Mouse (Mus musculus) cerebellum, adult 2 months (tissue): ENCODE measurements around the gene Pck1. TPM values are rescaled to one million over a fixed set of nuclear protein-coding genes. Genes with fewer than 3 reads are reported as not detected.

Source experiments
- DNase-seq, 2 experiments: peaks; one replicate each; pipeline ENCODE4 v3.0.0; 2021
- H3K27ac ChIP-seq: fragments of 200-500 bp; 2 replicates; pipeline ENCODE4 v1.5.1; 2012; ENCODE audit warnings: low read length, control low read depth, inconsistent platforms; ENCODE audit not compliant: insufficient read depth
- H3K27me3 ChIP-seq: fragments of 200-500 bp; 2 replicates; pipeline ENCODE4 v1.6.1; 2012; ENCODE audit warnings: inconsistent platforms, mild to moderate bottlenecking, low read length, moderate library complexity; ENCODE audit not compliant: control insufficient read depth, insufficient read depth
- H3K4me1 ChIP-seq: fragments of 200-500 bp; 2 replicates; pipeline ENCODE4 v1.6.1; 2011; ENCODE audit warnings: low read length; ENCODE audit not compliant: control insufficient read depth, insufficient read depth
- H3K4me3 ChIP-seq: fragments of 200-500 bp; replicated peaks from 2 replicates; pipeline ENCODE3; 2011; ENCODE audit warnings: mild to moderate bottlenecking, low read depth, low read length, control low read depth; ENCODE audit not compliant: insufficient read depth
- CTCF ChIP-seq: fragments of 200-500 bp; IDR thresholded peaks from 2 replicates; pipeline ENCODE4 v1.5.1; 2011; ENCODE audit warnings: low read depth, mild to moderate bottlenecking, control low read depth, low read length, moderate library complexity, borderline replicate concordance; ENCODE audit not compliant: insufficient read depth
- POLR2A ChIP-seq: fragments of 200-500 bp; IDR thresholded peaks from 2 replicates; pipeline ENCODE4 v1.6.1; 2011; ENCODE audit warnings: low read length, control low read depth, borderline replicate concordance; ENCODE audit not compliant: insufficient read depth
- WGBS: fragments of 180-500 bp; shearing (Covaris S2); methylation state at CpG from one replicate; pipeline ENCODE4 v1.1.7; 2018; 5-methylcytosine and 5-hydroxymethylcytosine counted together
- polyA plus RNA-seq: library from polyadenylated mRNA; depleted of rRNA; stranded (reverse); fragments of >200 nt; gene quantifications from 2 replicates; pipeline ENCODE4 v1.2.3, GENCODE M21; 2012

Gene Pck1
- polyA plus RNA-seq, 1 experiment = not detected

DNA sequence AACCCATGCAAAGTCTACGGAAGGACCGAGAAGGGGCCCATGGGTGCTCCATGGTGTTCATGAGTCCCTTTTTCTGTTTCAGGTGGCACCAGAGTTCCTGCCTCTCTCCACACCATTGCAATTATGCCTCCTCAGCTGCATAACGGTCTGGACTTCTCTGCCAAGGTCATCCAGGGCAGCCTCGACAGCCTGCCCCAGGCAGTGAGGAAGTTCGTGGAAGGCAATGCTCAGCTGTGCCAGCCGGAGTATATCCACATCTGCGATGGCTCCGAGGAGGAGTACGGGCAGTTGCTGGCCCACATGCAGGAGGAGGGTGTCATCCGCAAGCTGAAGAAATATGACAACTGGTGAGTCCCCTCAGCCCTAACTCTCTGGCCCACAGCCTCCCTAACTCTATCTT lies 418 bp downstream of the Pck1 start:
- Histone ChIP-seq H3K27ac (no peak overlapping the region), H3K4me1 (no peaks in the 10 kb centered on the region), H3K4me3 (no peak overlapping the region), H3K27me3 (no peaks in the 10 kb centered on the region)
- WGBS = 85% methylated on average over 10 of the region's 10 CpGs
- no peak for TF ChIP-seq POLR2A
- TF ChIP-seq CTCF = no peak
- DNase-seq = no peak

DNA sequence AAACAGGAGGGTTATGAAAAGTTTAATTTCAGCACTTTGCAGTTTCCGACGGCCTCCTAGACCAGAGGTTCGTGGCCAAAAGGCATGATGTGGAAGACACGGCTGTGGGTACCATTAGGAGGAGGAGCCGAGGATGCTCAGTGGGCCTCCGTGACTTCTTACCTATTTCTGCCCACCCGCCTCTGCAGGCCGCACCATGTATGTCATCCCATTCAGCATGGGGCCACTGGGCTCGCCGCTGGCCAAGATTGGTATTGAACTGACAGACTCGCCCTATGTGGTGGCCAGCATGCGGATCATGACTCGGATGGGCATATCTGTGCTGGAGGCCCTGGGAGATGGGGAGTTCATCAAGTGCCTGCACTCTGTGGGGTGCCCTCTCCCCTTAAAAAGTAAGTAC lies 1.7 kb downstream of the Pck1 start:
- Histone ChIP-seq H3K4me1 (no peaks in the 10 kb centered on the region), H3K27ac (no peak overlapping the region), H3K27me3 (no peaks in the 10 kb centered on the region), H3K4me3 (no peak overlapping the region)
- TF ChIP-seq POLR2A (no peak), CTCF (no peak)
- 89% methylated on average over 13 of the region's 13 CpGs for WGBS
- DNase-seq = no peak

DNA sequence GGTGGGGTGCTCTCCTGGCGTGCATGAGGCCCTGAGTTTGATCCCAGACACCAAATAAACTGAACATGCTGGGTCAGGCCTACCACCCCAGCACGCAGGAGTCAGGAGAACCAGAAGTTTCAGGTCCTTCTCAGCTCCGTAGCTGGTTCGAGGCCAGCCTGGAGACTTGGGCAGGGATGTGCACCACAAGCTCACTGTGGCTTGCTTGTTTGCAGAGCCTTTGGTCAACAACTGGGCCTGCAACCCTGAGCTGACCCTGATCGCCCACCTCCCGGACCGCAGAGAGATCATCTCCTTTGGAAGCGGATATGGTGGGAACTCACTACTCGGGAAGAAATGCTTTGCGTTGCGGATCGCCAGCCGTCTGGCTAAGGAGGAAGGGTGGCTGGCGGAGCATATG lies 2.1 kb downstream of the Pck1 start:
- DNase-seq = no peak
- Histone ChIP-seq H3K4me3 (no peak overlapping the region), H3K27ac (no peak overlapping the region), H3K27me3 (no peaks in the 10 kb centered on the region), H3K4me1 (no peaks in the 10 kb centered on the region)
- no peak for TF ChIP-seq POLR2A
- no peak for TF ChIP-seq CTCF
- WGBS = 93% methylated on average over 14 of the region's 14 CpGs

DNA sequence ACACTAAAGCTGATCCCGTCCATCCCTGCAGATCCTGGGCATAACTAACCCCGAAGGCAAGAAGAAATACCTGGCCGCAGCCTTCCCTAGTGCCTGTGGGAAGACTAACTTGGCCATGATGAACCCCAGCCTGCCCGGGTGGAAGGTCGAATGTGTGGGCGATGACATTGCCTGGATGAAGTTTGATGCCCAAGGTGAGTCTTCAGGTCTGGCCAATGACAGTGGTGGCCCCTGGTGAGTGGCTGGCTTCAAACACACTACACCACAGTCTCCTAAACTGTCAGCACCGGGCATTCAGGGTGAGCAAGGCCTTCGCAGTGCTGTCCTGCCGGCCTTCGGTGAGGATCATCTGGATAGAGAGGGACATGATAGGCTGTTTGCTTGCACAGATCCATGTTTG lies 3.1 kb downstream of the Pck1 start:
- H3K27ac ChIP-seq = no peak overlapping the region
- DNase-seq = no peak
- no peak for TF ChIP-seq POLR2A
- no peak for TF ChIP-seq CTCF
- WGBS = 94% methylated on average over 10 of the region's 10 CpGs
- no peak overlapping the region for H3K4me3 ChIP-seq
- no peaks in the 10 kb centered on the region for H3K27me3 ChIP-seq
- H3K4me1 ChIP-seq = no peaks in the 10 kb centered on the region

DNA sequence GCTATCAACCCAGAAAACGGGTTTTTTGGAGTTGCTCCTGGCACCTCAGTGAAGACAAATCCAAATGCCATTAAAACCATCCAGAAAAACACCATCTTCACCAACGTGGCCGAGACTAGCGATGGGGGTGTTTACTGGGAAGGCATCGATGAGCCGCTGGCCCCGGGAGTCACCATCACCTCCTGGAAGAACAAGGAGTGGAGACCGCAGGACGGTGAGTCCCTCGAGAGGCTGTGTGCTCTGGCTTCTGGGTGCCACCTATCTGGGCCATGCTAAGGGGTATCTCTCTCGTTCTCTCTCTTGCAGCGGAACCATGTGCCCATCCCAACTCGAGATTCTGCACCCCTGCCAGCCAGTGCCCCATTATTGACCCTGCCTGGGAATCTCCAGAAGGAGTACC lies 4.1 kb downstream of the Pck1 start:
- no peak overlapping the region for H3K27ac ChIP-seq
- WGBS = 79% methylated on average over 13 of the region's 13 CpGs
- H3K27me3 ChIP-seq = no peaks in the 10 kb centered on the region
- no peak for DNase-seq
- H3K4me1 ChIP-seq = no peaks in the 10 kb centered on the region
- no peak for TF ChIP-seq CTCF
- TF ChIP-seq POLR2A = no peak
- H3K4me3 ChIP-seq = no peak overlapping the region

DNA sequence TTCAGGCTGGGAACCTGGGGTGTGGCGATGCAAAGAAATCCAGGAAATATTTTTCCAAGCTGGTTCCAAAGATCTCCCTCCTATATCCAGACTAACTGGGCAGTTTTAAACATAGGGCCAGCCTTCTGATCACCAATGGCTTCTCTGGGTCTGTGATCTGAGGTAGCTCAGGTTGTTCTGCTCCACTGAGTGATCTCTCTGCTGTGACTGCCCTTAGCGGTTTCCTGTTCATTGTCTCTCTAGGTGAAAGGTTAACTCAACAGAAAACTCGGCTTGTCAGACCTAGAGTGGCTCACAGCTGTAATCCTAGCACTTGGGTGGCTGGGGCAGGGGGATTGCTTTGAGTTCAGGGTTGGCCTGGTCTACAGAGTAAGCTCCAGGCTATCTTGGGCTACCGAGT lies 4.5 kb downstream of the Pck1 start:
- Histone ChIP-seq H3K27ac (no peak overlapping the region), H3K4me1 (no peaks in the 10 kb centered on the region), H3K4me3 (no peak overlapping the region), H3K27me3 (no peaks in the 10 kb centered on the region)
- TF ChIP-seq CTCF (no peak), POLR2A (no peak)
- no peak for DNase-seq
- 59% methylated on average over 4 of the region's 4 CpGs for WGBS

DNA sequence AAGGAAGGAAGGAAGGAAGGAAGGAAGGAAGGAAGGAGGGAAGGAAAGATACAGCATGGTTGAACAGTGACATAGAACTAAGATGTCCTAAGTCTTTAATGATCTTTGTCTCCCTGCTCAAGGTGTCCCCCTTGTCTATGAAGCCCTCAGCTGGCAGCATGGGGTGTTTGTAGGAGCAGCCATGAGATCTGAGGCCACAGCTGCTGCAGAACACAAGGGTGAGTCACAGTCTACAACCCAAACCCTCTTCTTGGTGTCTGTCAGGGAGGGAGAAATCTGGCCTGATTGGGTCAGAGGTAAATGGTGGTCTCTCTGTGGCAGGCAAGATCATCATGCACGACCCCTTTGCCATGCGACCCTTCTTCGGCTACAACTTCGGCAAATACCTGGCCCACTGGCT lies 5.0 kb downstream of the Pck1 start:
- Histone ChIP-seq H3K27me3 (no peaks in the 10 kb centered on the region), H3K4me3 (no peak overlapping the region), H3K4me1 (no peaks in the 10 kb centered on the region), H3K27ac (no peak overlapping the region)
- DNase-seq = no peak
- WGBS = 90% methylated on average over 4 of the region's 4 CpGs
- TF ChIP-seq POLR2A (no peak), CTCF (no peak)

DNA sequence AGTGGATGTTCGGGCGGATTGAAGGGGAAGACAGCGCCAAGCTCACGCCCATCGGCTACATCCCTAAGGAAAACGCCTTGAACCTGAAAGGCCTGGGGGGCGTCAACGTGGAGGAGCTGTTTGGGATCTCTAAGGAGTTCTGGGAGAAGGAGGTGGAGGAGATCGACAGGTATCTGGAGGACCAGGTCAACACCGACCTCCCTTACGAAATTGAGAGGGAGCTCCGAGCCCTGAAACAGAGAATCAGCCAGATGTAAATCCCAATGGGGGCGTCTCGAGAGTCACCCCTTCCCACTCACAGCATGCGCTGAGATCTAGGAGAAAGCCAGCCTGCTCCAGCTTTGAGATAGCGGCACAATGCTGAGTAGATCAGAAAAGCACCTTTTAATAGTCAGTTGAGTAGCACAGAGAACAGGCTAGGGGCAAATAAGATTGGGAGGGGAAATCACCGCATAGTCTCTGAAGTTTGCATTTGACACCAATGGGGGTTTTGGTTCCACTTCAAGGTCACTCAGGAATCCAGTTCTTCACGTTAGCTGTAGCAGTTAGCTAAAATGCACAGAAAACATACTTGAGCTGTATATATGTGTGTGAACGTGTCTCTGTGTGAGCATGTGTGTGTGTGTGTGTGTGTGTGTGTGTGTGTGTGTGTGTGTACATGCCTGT lies 5.7 kb downstream of the Pck1 start:
- Histone ChIP-seq H3K27me3 (no peaks in the 10 kb centered on the region), H3K4me3 (no peak overlapping the region), H3K4me1 (no peaks in the 10 kb centered on the region), H3K27ac (no peak overlapping the region)
- DNase-seq = no peak
- no peak for TF ChIP-seq POLR2A
- TF ChIP-seq CTCF = no peak
- WGBS = 86% methylated on average over 19 of the region's 19 CpGs
